In genomic region chr6:38736240-38736639, GRCm38 (mm10) we compare ENCODE assay signal across 8 mouse cellular contexts.
DNase-seq lines count a peak whose midpoint lies in the region; ATAC-seq lines count a peak whose summit lies in the region.

No protein-coding gene starts in this region.

- peak; percentile 40 for DNase-seq in 3134 (ENCODE audit: extremely low read depth, insufficient read length, low spot score)
- peak; percentile 88 for DNase-seq in adrenal gland, postnatal 10 days
- peak; percentile 76 for DNase-seq in embryonic facial prominence, embryonic 10.5 days (ENCODE audit: low spot score)
- DNase-seq in heart, adult 11 months: peak; percentile 94
- peak; percentile 88 for DNase-seq in kidney, adult 18-20 months
- DNase-seq in left cerebral cortex, postnatal 4 days: peak; percentile 84
- peak; percentile 63 for DNase-seq in spleen, adult 12 weeks (ENCODE audit: low spot score)

- H3K9ac ChIP-seq in midbrain, embryonic 12.5 days (replicated peaks): no peak overlapping the region

- no peak overlapping the region for H3K4me2 ChIP-seq in midbrain, embryonic 12.5 days (replicated peaks)

- no peaks in the 10 kb centered on the region for H3K9me3 ChIP-seq in embryonic facial prominence, embryonic 10.5 days
- no peaks in the 10 kb centered on the region for H3K9me3 ChIP-seq in midbrain, embryonic 12.5 days

- ATAC-seq in midbrain, embryonic 12.5 days (ENCODE audit: low FRiP score, low read depth): peak; percentile 68

- intact Hi-C loops in left cerebral cortex, postnatal 4 days (cut with DNase I): loop anchor here (5.0 kb wide), 2 partner anchors 136 to 331 kb away; no protein-coding TSS in a partner anchor

- no peak overlapping the region for H3K4me3 ChIP-seq in embryonic facial prominence, embryonic 10.5 days
- no peak overlapping the region for H3K4me3 ChIP-seq in midbrain, embryonic 12.5 days

- H3K4me1 ChIP-seq in embryonic facial prominence, embryonic 10.5 days: no peaks in the 10 kb centered on the region
- H3K4me1 ChIP-seq in midbrain, embryonic 12.5 days: peaks cover 4% of the 10 kb centered on the region; the same call in 1 of the 2 replicates

- H3K36me3 ChIP-seq in embryonic facial prominence, embryonic 10.5 days (replicated peaks): peaks cover 95% of the 10 kb centered on the region
- H3K36me3 ChIP-seq in midbrain, embryonic 12.5 days: peaks cover 76% of the 10 kb centered on the region

- 33% methylated on average over 4 of the region's 4 CpGs for WGBS in embryonic facial prominence, embryonic 10.5 days
- WGBS in midbrain, embryonic 12.5 days: 29% methylated on average over 4 of the region's 4 CpGs

- H3K27ac ChIP-seq in embryonic facial prominence, embryonic 10.5 days (replicated peaks): no peak overlapping the region
- 0 out of 2 replicates have a peak overlapping the region, but pooled peaks have one; percentile 30 for H3K27ac ChIP-seq in midbrain, embryonic 12.5 days (replicated peaks)

- H3K27me3 ChIP-seq in embryonic facial prominence, embryonic 10.5 days (replicated peaks; ENCODE audit: low read depth, poor library complexity, severe bottlenecking): no peaks in the 10 kb centered on the region
- no peaks in the 10 kb centered on the region for H3K27me3 ChIP-seq in midbrain, embryonic 12.5 days

Comparison
In these comparisons a context has a peak if more than half of its experiments do, and no peak if none do; other contexts are left out.
1. DNase-seq: peak in every context shown above with its lines; median percentile 94 in heart, adult 11 months; 88 in adrenal gland, postnatal 10 days; 88 in kidney, adult 18-20 months; 84 in left cerebral cortex, postnatal 4 days; 76 in embryonic facial prominence, embryonic 10.5 days; 63 in spleen, adult 12 weeks; 40 in 3134.